21 mouse cellular contexts compared by ENCODE assay signal in genomic region chr2:178567493-178567892, GRCm38 (mm10).
DNase-seq lines count a peak whose midpoint lies in the region; ATAC-seq and TF ChIP-seq lines count a peak whose summit lies in the region.
"Had no signal": no experiment of that assay in that cellular context is flagged by ENCODE, and none has a peak within 500 bp of the region (broad histone marks: within the 10 kb centered on the region; RNA-seq: fewer than 3 reads in every experiment).

No protein-coding gene starts in this region.

- H3K9ac ChIP-seq in midbrain, embryonic 11.5 days (ENCODE audit: low read length): no peak overlapping the region
- H3K9ac ChIP-seq in CH12.LX (ENCODE audit: insufficient read depth, low read depth): no peak overlapping the region
- H3K9ac ChIP-seq in neural tube, embryonic 15.5 days (replicated peaks): no peak overlapping the region
- H3K9ac ChIP-seq in heart, embryonic 11.5 days (ENCODE audit: low read depth, low read length): no peak overlapping the region

- peak; percentile 51 for DNase-seq in midbrain, embryonic 11.5 days (ENCODE audit: low spot score, missing footprints)
- DNase-seq in midbrain, embryonic 10.5 days (ENCODE audit: low spot score): no peak
- no peak for DNase-seq in CH12.LX (ENCODE audit: extremely low read depth)
- DNase-seq in splenic B cell, adult 2 months (ENCODE audit: low read depth, low spot score): peak; percentile 56
- DNase-seq: adrenal gland, adult 2 months; adrenal gland, adult 8-10 months; adrenal gland, postnatal 10 days; adrenal gland, postnatal 14 days; adrenal gland, postnatal 25 days; adrenal gland, postnatal 36 days; B cell, adult 2 months; cerebellum, adult 11 months; cerebellum, adult 11-12 months; cerebellum, adult 18-20 months; cerebellum, adult 2 months had no signal

- no peak for TF ChIP-seq CTCF in CH12.LX (conservative IDR thresholded peaks at IDR 0.05 in 1 of 2, IDR thresholded peaks at IDR 0.05 in 1 of 2; ENCODE audit: low read depth in 2 of 2, low read length in 2 of 2)

- TF ChIP-seq RAD21 in CH12.LX (IDR thresholded peaks at IDR 0.05; ENCODE audit: low read depth, low read length): no peak

- no peak overlapping the region for H3K4me2 ChIP-seq in midbrain, embryonic 11.5 days
- no peak overlapping the region for H3K4me2 ChIP-seq in CH12.LX (ENCODE audit: insufficient read depth, low read depth, poor library complexity, severe bottlenecking)
- H3K4me2 ChIP-seq in neural tube, embryonic 15.5 days: no peak overlapping the region
- H3K4me2 ChIP-seq in heart, embryonic 11.5 days: no peak overlapping the region

- 82% methylated on average over 7 of the region's 7 CpGs for WGBS in midbrain, embryonic 11.5 days
- WGBS in midbrain, embryonic 10.5 days: 87% methylated on average over 7 of the region's 7 CpGs
- 84% methylated on average over 7 of the region's 7 CpGs for WGBS in neural tube, embryonic 15.5 days
- 69% methylated on average over 7 of the region's 7 CpGs for WGBS in heart, embryonic 11.5 days (ENCODE audit: insufficient replicate concordance)

- H3K27ac ChIP-seq in midbrain, embryonic 11.5 days (ENCODE audit: low read depth, low read length): no peak overlapping the region
- no peak overlapping the region for H3K27ac ChIP-seq in midbrain, embryonic 10.5 days (replicated peaks)
- H3K27ac ChIP-seq in CH12.LX (ENCODE audit: insufficient read depth, low read depth): no peak overlapping the region
- no peak overlapping the region for H3K27ac ChIP-seq in neural tube, embryonic 15.5 days (replicated peaks)
- no peak overlapping the region for H3K27ac ChIP-seq in heart, embryonic 11.5 days (ENCODE audit: low read depth, low read length)

- no peak for ATAC-seq in midbrain, embryonic 11.5 days (ENCODE audit: low FRiP score)
- ATAC-seq in neural tube, embryonic 15.5 days (ENCODE audit: low FRiP score): no peak
- no peak for ATAC-seq in heart, embryonic 11.5 days (replicated peaks; ENCODE audit: insufficient number of reproducible peaks, low FRiP score, low TSS enrichment)
- ATAC-seq: activated CD4-positive, CD25-positive, alpha-beta regulatory T cell, adult 4 months; CD4-positive, CD25-positive, alpha-beta regulatory T cell, adult 4 months; Patski had no signal

- H3K4me3 ChIP-seq in midbrain, embryonic 11.5 days (ENCODE audit: low read depth, low read length): no peak overlapping the region
- no peak overlapping the region for H3K4me3 ChIP-seq in midbrain, embryonic 10.5 days
- no peak overlapping the region for H3K4me3 ChIP-seq in CH12.LX (replicated peaks in 1 of 3; ENCODE audit: low read depth in 2 of 3, low read length in 2 of 3, poor library complexity in 1 of 3)
- no peak overlapping the region for H3K4me3 ChIP-seq in neural tube, embryonic 15.5 days (replicated peaks)
- H3K4me3 ChIP-seq in heart, embryonic 11.5 days (ENCODE audit: low read depth, low read length): no peak overlapping the region

- peak; percentile 82 for TF ChIP-seq EP300 in CH12.LX (IDR thresholded peaks at IDR 0.05; ENCODE audit: low read length)

- no peak for TF ChIP-seq POLR2A in CH12.LX (IDR thresholded peaks at IDR 0.05; ENCODE audit: low read depth, low read length)

- no peaks in the 10 kb centered on the region for H3K4me1 ChIP-seq in midbrain, embryonic 11.5 days (ENCODE audit: control insufficient read depth, insufficient read depth, low read length)
- peaks cover 9% of the 10 kb centered on the region for H3K4me1 ChIP-seq in midbrain, embryonic 10.5 days
- peaks cover 6 to 11% of the 10 kb centered on the region in 2 experiments; a peak in 3 of 4 replicates for H3K4me1 ChIP-seq in CH12.LX (ENCODE audit: control insufficient read depth in 1 of 2, insufficient read depth in 2 of 2)
- no peaks in the 10 kb centered on the region for H3K4me1 ChIP-seq in neural tube, embryonic 15.5 days
- peaks cover 7% of the 10 kb centered on the region for H3K4me1 ChIP-seq in heart, embryonic 11.5 days (ENCODE audit: control insufficient read depth, insufficient read depth, low read length)

- in situ Hi-C loops in CH12.LX (cut with MboI; ENCODE audit: low pct_ligation_motif_present, low pct_unique_long_range_greater_than_20kb, low sequenced_read_pairs): loop anchor here (25.0 kb wide), 1 partner anchor 1320 kb away; no protein-coding TSS in a partner anchor

- no peaks in the 10 kb centered on the region for H3K9me3 ChIP-seq in midbrain, embryonic 11.5 days (ENCODE audit: control insufficient read depth, low read length)
- no peaks in the 10 kb centered on the region for H3K9me3 ChIP-seq in midbrain, embryonic 10.5 days (replicated peaks)
- peaks cover 3% of the 10 kb centered on the region for H3K9me3 ChIP-seq in CH12.LX (replicated peaks; ENCODE audit: low read length)
- no peaks in the 10 kb centered on the region for H3K9me3 ChIP-seq in neural tube, embryonic 15.5 days (replicated peaks)
- H3K9me3 ChIP-seq in heart, embryonic 11.5 days (replicated peaks; ENCODE audit: control insufficient read depth, low read length): no peaks in the 10 kb centered on the region

- H3K79me2 ChIP-seq in CH12.LX (replicated peaks; ENCODE audit: control insufficient read depth, extremely low read depth, insufficient read depth, poor library complexity, severe bottlenecking): no peaks in the 10 kb centered on the region

- dilution Hi-C loops in CH12.LX (cut with MboI; ENCODE audit: extremely low pct_ligation_motif_present, extremely low pct_unique_long_range_greater_than_20kb, low sequenced_read_pairs): no loop called here

- H3K27me3 ChIP-seq in midbrain, embryonic 11.5 days (ENCODE audit: control insufficient read depth, insufficient read depth, low read length): no peaks in the 10 kb centered on the region
- H3K27me3 ChIP-seq in midbrain, embryonic 10.5 days (ENCODE audit: low read depth, poor library complexity, severe bottlenecking): no peaks in the 10 kb centered on the region
- H3K27me3 ChIP-seq in CH12.LX (replicated peaks): peaks cover 6% of the 10 kb centered on the region
- no peaks in the 10 kb centered on the region for H3K27me3 ChIP-seq in splenic B cell, adult 2 months (ENCODE audit: control insufficient read depth, insufficient read depth, low read length, poor library complexity, severe bottlenecking)
- H3K27me3 ChIP-seq in neural tube, embryonic 15.5 days (replicated peaks): no peaks in the 10 kb centered on the region
- H3K27me3 ChIP-seq in heart, embryonic 11.5 days (ENCODE audit: control insufficient read depth, insufficient read depth, low read length): no peaks in the 10 kb centered on the region
- H3K27me3 ChIP-seq: Patski had no signal

- H3K36me3 ChIP-seq in midbrain, embryonic 11.5 days (ENCODE audit: control insufficient read depth, insufficient read depth, low read length): no peaks in the 10 kb centered on the region
- no peaks in the 10 kb centered on the region for H3K36me3 ChIP-seq in midbrain, embryonic 10.5 days
- no peaks in the 10 kb centered on the region for H3K36me3 ChIP-seq in CH12.LX (replicated peaks in 1 of 2; ENCODE audit: control insufficient read depth in 1 of 2, insufficient read depth in 1 of 2, low read length in 1 of 2)
- H3K36me3 ChIP-seq in splenic B cell, adult 2 months (ENCODE audit: control insufficient read depth, insufficient read depth, low read length, poor library complexity, severe bottlenecking): no peaks in the 10 kb centered on the region
- no peaks in the 10 kb centered on the region for H3K36me3 ChIP-seq in neural tube, embryonic 15.5 days
- H3K36me3 ChIP-seq in heart, embryonic 11.5 days (ENCODE audit: control insufficient read depth, insufficient read depth, low read length): no peaks in the 10 kb centered on the region
- H3K36me3 ChIP-seq: G1E had no signal

TF ChIP-seq in CH12.LX, 34 proteins besides CTCF, POLR2A, EP300 and RAD21:
- TF ChIP-seq RCOR1 (conservative IDR thresholded peaks at IDR 0.05; ENCODE audit: low read depth, low read length): 0 out of 2 replicates have a peak, but pooled peaks have one; percentile 48
- TF ChIP-seq TCF12 (IDR thresholded peaks at IDR 0.05; ENCODE audit: low read depth, low read length): peak; percentile 93
- TF ChIP-seq MXI1 (IDR thresholded peaks at IDR 0.05; ENCODE audit: low read depth, low read length): no peak
- peak; percentile 27; the same call in 1 of the 2 replicates for TF ChIP-seq JUN (IDR thresholded peaks at IDR 0.05; ENCODE audit: insufficient read depth, low read depth, low read length)
- TF ChIP-seq ETS1 (conservative IDR thresholded peaks at IDR 0.05; ENCODE audit: low read depth, low read length): peak; percentile 80; the same call in 1 of the 2 replicates
- TF ChIP-seq ZC3H11A (IDR thresholded peaks at IDR 0.05; ENCODE audit: low read depth, low read length): no peak
- peak; percentile 66 for TF ChIP-seq BHLHE40 (IDR thresholded peaks at IDR 0.05; ENCODE audit: low read depth, low read length)
- no peak for TF ChIP-seq CHD2 (IDR thresholded peaks at IDR 0.05; ENCODE audit: low read length)
- no peak for TF ChIP-seq USF2 (conservative IDR thresholded peaks at IDR 0.05; ENCODE audit: low read depth, low read length)
- TF ChIP-seq IRF4 (IDR thresholded peaks at IDR 0.05; ENCODE audit: low read depth, low read length): peak; percentile 69
- TF ChIP-seq PAX5 (IDR thresholded peaks at IDR 0.05; ENCODE audit: low read length): no peak

Comparison
In these comparisons a context has a peak if more than half of its experiments do, and no peak if none do; other contexts are left out.
1. DNase-seq: peak in midbrain, embryonic 11.5 days (single experiment) and splenic B cell, adult 2 months (single experiment); none in midbrain, embryonic 10.5 days (single experiment) and CH12.LX (single experiment).